Mouse (Mus musculus) retina, embryonic 14.5 days (tissue): ENCODE measurements around the gene Cela1.

ENCODE experiments used
- DNase-seq: peaks from one replicate; pipeline ENCODE4 v3.0.0-alpha.2; 2015; ENCODE audit warnings: low spot score

The Cela1 gene

GRCm38 (mm10) chr15:100635851-100636645 is 51.7 kb downstream of the Cela1 start:
- DNase-seq, result no peak

DNA sequence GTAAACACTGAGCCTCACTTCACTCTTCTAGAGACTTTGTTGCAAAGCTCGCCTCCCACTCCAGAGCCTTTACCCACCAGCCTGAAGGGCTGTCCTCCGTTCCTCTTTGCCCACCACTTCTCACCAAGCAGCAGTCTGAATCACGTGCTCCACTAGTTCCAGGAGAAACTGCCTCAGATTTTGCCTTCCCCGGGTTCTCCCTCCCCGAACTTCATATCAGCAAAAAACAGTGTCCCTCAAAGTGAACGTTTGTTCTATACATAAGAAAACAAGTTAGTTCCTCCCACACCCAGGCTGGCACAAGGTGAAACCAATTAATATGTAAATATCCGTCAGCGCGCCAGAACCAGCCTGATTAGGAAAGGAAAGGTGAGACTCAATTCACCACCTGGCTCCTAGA is 52.5 kb downstream of the Cela1 start:
- DNase-seq, result no peak

GRCm38 (mm10) chr15:100633341-100633740 is 54.4 kb downstream of the Cela1 start:
- no peak for DNase-seq

DNA sequence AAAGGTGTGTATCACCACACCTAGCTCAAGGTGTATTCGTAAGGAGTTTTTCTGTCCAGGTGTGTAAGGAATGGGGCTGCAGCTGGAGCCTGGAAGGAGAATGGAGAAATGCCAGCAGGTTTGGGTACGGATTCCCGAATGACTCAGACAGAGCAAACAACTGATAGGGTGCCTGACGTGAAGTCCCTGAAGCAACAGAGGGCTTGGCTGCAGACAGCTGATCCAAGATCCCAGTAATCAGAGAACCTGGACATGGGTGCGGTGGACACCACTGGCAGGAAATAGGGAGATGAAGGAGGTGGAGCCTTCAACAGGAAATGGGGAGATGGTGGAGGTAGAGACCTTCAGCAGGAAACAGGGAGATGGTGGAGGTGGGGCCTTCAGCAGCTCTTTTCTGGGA is 55.4 kb downstream of the Cela1 start:
- DNase-seq, result no peak

GRCm38 (mm10) chr15:100631454-100632170 is 56.1 kb downstream of the Cela1 start:
- no peak for DNase-seq

GRCm38 (mm10) chr15:100630126-100630525 is 57.6 kb downstream of the Cela1 start:
- DNase-seq, result no peak

DNA sequence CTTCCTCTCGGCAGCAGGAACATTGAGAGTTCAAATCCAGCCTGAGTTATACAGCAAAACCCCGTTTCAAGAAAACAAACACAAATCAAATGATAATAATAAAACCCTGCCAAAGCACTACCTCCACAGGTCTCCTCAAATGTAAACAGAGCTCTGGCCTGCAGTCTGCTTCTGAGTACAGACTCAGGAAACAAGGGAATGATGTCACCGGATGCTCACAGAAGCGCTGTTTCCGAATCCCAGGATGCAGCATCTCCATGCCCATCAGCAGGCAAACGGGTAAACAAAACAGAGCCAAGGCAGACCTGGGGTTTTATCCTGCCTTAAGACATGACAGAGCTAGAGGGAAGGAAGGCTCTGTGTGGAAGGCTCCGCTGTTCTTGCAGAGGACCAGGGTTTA is 58.9 kb downstream of the Cela1 start:
- no peak for DNase-seq

GRCm38 (mm10) chr15:100627774-100628370 is 59.8 kb downstream of the Cela1 start:
- no peak for DNase-seq

DNA sequence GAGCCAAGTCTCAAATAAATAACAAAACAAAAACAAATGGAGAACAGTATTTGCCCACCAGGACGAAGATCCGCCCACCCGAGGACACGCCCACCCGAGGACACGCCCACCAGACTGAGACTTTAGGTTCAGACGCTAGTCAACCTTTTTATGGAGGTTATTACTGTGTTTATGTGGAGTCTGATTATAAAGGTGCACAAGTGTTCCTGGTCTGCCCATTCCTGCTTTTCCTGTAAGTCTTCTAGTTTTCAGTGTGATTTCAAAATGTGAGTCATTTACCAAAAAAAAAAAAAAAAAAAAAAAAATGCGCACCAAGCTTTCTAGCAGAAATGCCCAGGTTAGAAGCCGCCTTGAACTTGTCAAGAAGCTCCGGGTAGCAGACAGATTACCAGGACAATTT is 60.4 kb downstream of the Cela1 start:
- no peak for DNase-seq

GRCm38 (mm10) chr15:100624435-100624834 is 63.3 kb downstream of the Cela1 start:
- DNase-seq, result no peak
